Mouse (Mus musculus): Measurements from ENCODE around the gene Fzd10.

DNA sequence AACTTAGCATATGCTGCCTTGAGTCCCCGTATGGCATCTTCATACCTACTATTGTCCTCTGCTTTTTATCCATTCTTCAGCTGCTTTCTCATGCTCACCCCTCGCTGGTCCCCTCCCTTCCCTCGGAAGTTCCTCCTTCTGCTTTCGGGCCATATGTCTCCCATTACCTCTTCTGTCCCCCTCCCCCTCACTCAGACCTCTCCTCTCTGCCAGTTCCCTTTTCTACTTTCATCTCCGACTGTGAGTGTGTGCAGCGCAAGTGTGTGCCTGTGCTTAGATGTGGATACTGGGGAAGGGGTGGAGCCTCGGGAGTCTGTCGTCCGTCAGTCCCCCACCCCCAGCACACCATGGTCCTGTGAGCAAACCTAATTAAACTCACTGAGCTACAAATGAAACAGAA is 17.0 kb downstream of the Fzd10 start:
- no peak for TF ChIP-seq CTCF (IDR thresholded peaks at IDR 0.05; ENCODE audit: low read depth, low read length)
- no peak for TF ChIP-seq POLR2A (IDR thresholded peaks at IDR 0.05; ENCODE audit: extremely low read depth, insufficient read depth, low read length)

All from liver, adult 2 months (tissue).